Mouse (Mus musculus): ENCODE data around the gene Ttc19.

Ttc19 gene

GRCm38 (mm10) chr11:62280675-62281600, at the start of gene Ttc19, which contains the start of gene Zswim7:
Ttc19 (plus strand) TSS chr11:62281473.
Zswim7 (minus strand) TSS chr11:62281375.
- DNase-seq (ENCODE audit: low read depth, low spot score) = peak; percentile 97

- no peak for DNase-seq (ENCODE audit: low read depth, low spot score)
Measured at GRCm38 (mm10) chr11:62240631-62241261, 40.5 kb upstream of the Ttc19 start.

GRCm38 (mm10) chr11:62243871-62244270, 37.4 kb upstream of the Ttc19 start:
- DNase-seq (ENCODE audit: low read depth, low spot score) = no peak

GRCm38 (mm10) chr11:62244471-62244870, 36.8 kb upstream of the Ttc19 start:
- DNase-seq (ENCODE audit: low read depth, low spot score) = no peak

- no peak for DNase-seq (ENCODE audit: low read depth, low spot score)
Measured at GRCm38 (mm10) chr11:62247759-62248400, 33.4 kb upstream of the Ttc19 start.

GRCm38 (mm10) chr11:62248401-62249244, 32.6 kb upstream of the Ttc19 start, which contains the start of gene Adora2b:
Adora2b (plus strand) TSS chr11:62248984.
- DNase-seq (ENCODE audit: low read depth, low spot score) = peak; percentile 58

- DNase-seq (ENCODE audit: low read depth, low spot score) = peak; percentile 22
Measured at GRCm38 (mm10) chr11:62249266-62250037, 31.8 kb upstream of the Ttc19 start.

- peak; percentile 14 for DNase-seq (ENCODE audit: low read depth, low spot score)
Measured at GRCm38 (mm10) chr11:62251047-62251446, 30.2 kb upstream of the Ttc19 start.

GRCm38 (mm10) chr11:62253380-62253779, 27.9 kb upstream of the Ttc19 start:
- no peak for DNase-seq (ENCODE audit: low read depth, low spot score)

- no peak for DNase-seq (ENCODE audit: low read depth, low spot score)
Measured at GRCm38 (mm10) chr11:62259214-62259613, 22.1 kb upstream of the Ttc19 start.

GRCm38 (mm10) chr11:62263599-62263998, 17.7 kb upstream of the Ttc19 start:
- DNase-seq (ENCODE audit: low read depth, low spot score) = no peak

GRCm38 (mm10) chr11:62264018-62264417, 17.3 kb upstream of the Ttc19 start:
- DNase-seq (ENCODE audit: low read depth, low spot score) = no peak

GRCm38 (mm10) chr11:62265642-62266041, 15.6 kb upstream of the Ttc19 start:
- DNase-seq (ENCODE audit: low read depth, low spot score) = no peak

GRCm38 (mm10) chr11:62266466-62267214, 14.6 kb upstream of the Ttc19 start:
- DNase-seq (ENCODE audit: low read depth, low spot score) = no peak

- DNase-seq (ENCODE audit: low read depth, low spot score) = no peak
Measured at GRCm38 (mm10) chr11:62268381-62268780, 12.9 kb upstream of the Ttc19 start.

GRCm38 (mm10) chr11:62269097-62269496, 12.2 kb upstream of the Ttc19 start:
- no peak for DNase-seq (ENCODE audit: low read depth, low spot score)

GRCm38 (mm10) chr11:62270851-62271250, 10.4 kb upstream of the Ttc19 start:
- no peak for DNase-seq (ENCODE audit: low read depth, low spot score)

GRCm38 (mm10) chr11:62277086-62277485, 4.2 kb upstream of the Ttc19 start:
- DNase-seq (ENCODE audit: low read depth, low spot score) = no peak

- peak; percentile 79 for DNase-seq (ENCODE audit: low read depth, low spot score)
Measured at GRCm38 (mm10) chr11:62278027-62278426, 3.2 kb upstream of the Ttc19 start.

GRCm38 (mm10) chr11:62281601-62281997, 326 bp downstream of the Ttc19 start:
- DNase-seq (ENCODE audit: low read depth, low spot score) = no peak
